Mouse (Mus musculus) kidney, adult 2 months (tissue): ENCODE results near the gene Mapkapk3.

Experiments
- CTCF ChIP-seq: fragments of 200-500 bp; conservative IDR thresholded peaks from 2 replicates; pipeline ENCODE4 v1.5.1; 2011; ENCODE audit warnings: low read depth, mild to moderate bottlenecking, control low read depth, low read length, moderate library complexity, mixed read lengths; ENCODE audit not compliant: insufficient read depth, insufficient read length
- POLR2A ChIP-seq: fragments of 200-500 bp; IDR thresholded peaks from one replicate; pipeline ENCODE4 v1.6.1; 2011; ENCODE audit warnings: low read depth, low read length, control low read depth

- no peak for TF ChIP-seq POLR2A
- TF ChIP-seq CTCF: peak; percentile 99
Observed at GRCm38 (mm10) chr9:107290897-107291296, 1.2 kb upstream of the Mapkapk3 start.
